Mouse (Mus musculus) Muller cell, postnatal 12 days (primary cell): Measurements from ENCODE around the gene Hoxd4.

Experiments
- DNase-seq: peaks from one replicate; pipeline ENCODE4 v3.0.0-alpha.2; 2015; ENCODE audit errors: inconsistent ontology term

The Hoxd4 gene

GRCm38 (mm10) chr2:74692808-74693431 is 18.8 kb upstream of the Hoxd4 start:
- no peak for DNase-seq

- no peak for DNase-seq
Measured at GRCm38 (mm10) chr2:74693432-74693827, 18.3 kb upstream of the Hoxd4 start.

- no peak for DNase-seq
Measured at GRCm38 (mm10) chr2:74694066-74694465, 17.7 kb upstream of the Hoxd4 start.

GRCm38 (mm10) chr2:74695383-74695782 is 16.3 kb upstream of the Hoxd4 start:
- DNase-seq: no peak

GRCm38 (mm10) chr2:74695813-74696430 is 15.8 kb upstream of the Hoxd4 start:
- no peak for DNase-seq

- no peak for DNase-seq
Measured at GRCm38 (mm10) chr2:74696442-74697335, 15.0 kb upstream of the Hoxd4 start.

- DNase-seq: no peak
Measured at GRCm38 (mm10) chr2:74697567-74698121, 14.1 kb upstream of the Hoxd4 start, which contains the start of gene Hoxd9. TSS of gene Hoxd9 (plus strand) at chr2:74697727.

GRCm38 (mm10) chr2:74698201-74699052 is 13.3 kb upstream of the Hoxd4 start:
- DNase-seq: no peak

- DNase-seq: no peak
Measured at GRCm38 (mm10) chr2:74699053-74699430, 12.7 kb upstream of the Hoxd4 start.

- no peak for DNase-seq
Measured at GRCm38 (mm10) chr2:74699664-74700545, 11.8 kb upstream of the Hoxd4 start.

GRCm38 (mm10) chr2:74700546-74701112 is 11.1 kb upstream of the Hoxd4 start:
- DNase-seq: no peak

- DNase-seq: no peak
Measured at GRCm38 (mm10) chr2:74701949-74702819, 9.5 kb upstream of the Hoxd4 start.

- DNase-seq: no peak
Measured at GRCm38 (mm10) chr2:74702820-74703219, 8.9 kb upstream of the Hoxd4 start.

- DNase-seq: no peak
Measured at GRCm38 (mm10) chr2:74703317-74703716, 8.4 kb upstream of the Hoxd4 start.

- DNase-seq: no peak
Measured at GRCm38 (mm10) chr2:74703720-74704392, 7.9 kb upstream of the Hoxd4 start.

- no peak for DNase-seq
Measured at GRCm38 (mm10) chr2:74704393-74704998, 7.2 kb upstream of the Hoxd4 start, which contains the start of gene Hoxd8. TSS of gene Hoxd8 (plus strand) at chr2:74704615.

- DNase-seq: no peak
Measured at GRCm38 (mm10) chr2:74704999-74705466, 6.7 kb upstream of the Hoxd4 start.
